Mouse (Mus musculus): Measurements from ENCODE around the gene St6galnac5. TPM values are rescaled to one million over a fixed set of nuclear protein-coding genes. Genes with fewer than 3 reads are reported as not detected.

Gene St6galnac5
- polyA plus RNA-seq (2014; fragmentation: Nextera tagmentation; extraction: Ambion mirVana): 0.43 and 0.66 TPM in 2 replicates

DNA sequence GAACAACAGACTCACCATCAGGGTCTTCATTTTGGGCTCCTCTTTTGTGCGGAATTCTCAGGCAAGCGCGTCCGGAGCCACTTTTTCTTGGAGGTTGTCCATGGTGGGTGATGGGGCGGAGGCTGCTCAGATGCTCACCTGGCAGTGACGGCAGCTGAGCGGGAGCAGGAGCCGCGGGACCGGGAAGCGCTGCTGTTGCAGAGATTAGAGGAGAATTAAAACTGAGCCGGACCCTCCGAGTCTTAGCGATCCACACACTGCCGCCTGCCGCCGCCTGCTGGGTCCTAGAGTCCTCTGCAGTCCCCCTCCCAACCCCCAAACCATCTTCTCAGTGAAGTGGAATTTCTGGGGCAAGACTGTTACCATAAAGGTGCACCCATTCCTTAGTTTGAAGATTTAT is at the start of gene St6galnac5:
TSS of gene St6galnac5 (minus strand) at position 259 of the 400 bp plus-strand sequence.
- Histone ChIP-seq H3K9me3 (ENCODE audit: control insufficient read depth, low read length) (no peaks in the 10 kb centered on the region), H3K4me2 (peak within 1 kb of the TSS; percentile 74), H3K27ac (ENCODE audit: low read depth, low read length) (no peak within 1 kb of the TSS), H3K4me3 (ENCODE audit: low read depth, low read length) (peak within 1 kb of the TSS; percentile 38), H3K4me1 (replicated peaks; ENCODE audit: control insufficient read depth, insufficient read depth, low read length) (peaks cover 17% of the 10 kb centered on the region), H3K36me3 (ENCODE audit: control insufficient read depth, insufficient read depth, low read length) (no peaks in the 10 kb centered on the region), H3K9ac (ENCODE audit: low read depth, low read length) (no peak within 1 kb of the TSS), H3K27me3 (replicated peaks; ENCODE audit: control insufficient read depth, insufficient read depth, low read length) (peaks cover 44% of the 10 kb centered on the region)
- WGBS: under 1% methylated on average over 17 of the region's 17 CpGs
- ATAC-seq (replicated peaks; ENCODE audit: low FRiP score) (no peak), DNase-seq (ENCODE audit: low spot score) (peak; percentile 38)

DNA sequence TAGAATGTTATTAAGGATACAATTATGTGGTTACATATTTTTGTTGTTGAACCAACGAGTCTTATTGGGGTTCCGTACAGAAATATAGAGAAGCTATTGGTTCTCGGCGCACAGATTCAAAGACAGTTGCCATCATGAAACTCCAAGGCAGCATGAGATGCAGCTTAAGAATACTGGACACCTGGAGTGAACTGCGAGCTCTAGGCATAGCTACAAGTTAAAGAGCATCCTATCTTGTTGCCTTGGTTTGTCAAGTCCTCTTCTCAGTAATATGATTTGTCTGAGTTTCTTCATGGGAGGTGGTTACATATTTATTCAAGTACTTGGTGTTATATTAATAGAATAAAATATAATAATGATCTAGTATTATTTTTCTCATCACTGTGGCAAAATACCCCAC is 48.7 kb upstream of the St6galnac5 start:
- Histone ChIP-seq H3K27me3 (replicated peaks; ENCODE audit: control insufficient read depth, insufficient read depth, low read length) (no peaks in the 10 kb centered on the region), H3K4me3 (ENCODE audit: low read depth, low read length) (no peak overlapping the region), H3K36me3 (ENCODE audit: control insufficient read depth, insufficient read depth, low read length) (no peaks in the 10 kb centered on the region), H3K4me1 (replicated peaks; ENCODE audit: control insufficient read depth, insufficient read depth, low read length) (no peaks in the 10 kb centered on the region), H3K4me2 (no peak overlapping the region), H3K9ac (ENCODE audit: low read depth, low read length) (no peak overlapping the region), H3K27ac (ENCODE audit: low read depth, low read length) (no peak overlapping the region), H3K9me3 (ENCODE audit: control insufficient read depth, low read length) (no peaks in the 10 kb centered on the region)
- WGBS: 90% methylated on average over 5 of the region's 5 CpGs
- ATAC-seq (replicated peaks; ENCODE audit: low FRiP score) (no peak), DNase-seq (ENCODE audit: low spot score) (no peak)

DNA sequence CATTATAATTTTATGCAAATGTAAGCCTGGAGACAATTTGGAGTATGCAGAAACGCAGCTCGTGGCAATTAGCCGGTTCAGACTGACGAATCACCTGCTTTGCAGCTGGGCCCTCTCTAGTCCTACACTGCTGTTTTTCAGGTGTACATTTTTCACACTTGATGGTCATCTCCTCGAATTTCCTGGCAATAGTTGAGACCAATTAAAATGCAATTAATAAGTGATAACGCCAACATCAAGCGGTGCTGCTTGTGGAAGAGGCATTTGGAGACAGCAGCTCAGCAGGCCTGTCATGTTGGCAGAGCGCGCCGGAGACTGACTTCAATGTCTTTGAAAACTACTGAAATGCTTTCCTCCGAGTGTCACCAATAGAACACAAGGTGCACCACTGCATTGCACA is 42.0 kb upstream of the St6galnac5 start:
- 86% methylated on average over 11 of the region's 11 CpGs for WGBS
- Histone ChIP-seq H3K4me3 (ENCODE audit: low read depth, low read length) (no peak overlapping the region), H3K27ac (ENCODE audit: low read depth, low read length) (no peak overlapping the region), H3K9ac (ENCODE audit: low read depth, low read length) (no peak overlapping the region), H3K4me1 (replicated peaks; ENCODE audit: control insufficient read depth, insufficient read depth, low read length) (no peaks in the 10 kb centered on the region), H3K36me3 (ENCODE audit: control insufficient read depth, insufficient read depth, low read length) (no peaks in the 10 kb centered on the region), H3K27me3 (replicated peaks; ENCODE audit: control insufficient read depth, insufficient read depth, low read length) (no peaks in the 10 kb centered on the region; the same call in 1 of the 2 replicates), H3K9me3 (ENCODE audit: control insufficient read depth, low read length) (no peaks in the 10 kb centered on the region), H3K4me2 (no peak overlapping the region)
- no peak for ATAC-seq (replicated peaks; ENCODE audit: low FRiP score)
- DNase-seq (ENCODE audit: low spot score): no peak

DNA sequence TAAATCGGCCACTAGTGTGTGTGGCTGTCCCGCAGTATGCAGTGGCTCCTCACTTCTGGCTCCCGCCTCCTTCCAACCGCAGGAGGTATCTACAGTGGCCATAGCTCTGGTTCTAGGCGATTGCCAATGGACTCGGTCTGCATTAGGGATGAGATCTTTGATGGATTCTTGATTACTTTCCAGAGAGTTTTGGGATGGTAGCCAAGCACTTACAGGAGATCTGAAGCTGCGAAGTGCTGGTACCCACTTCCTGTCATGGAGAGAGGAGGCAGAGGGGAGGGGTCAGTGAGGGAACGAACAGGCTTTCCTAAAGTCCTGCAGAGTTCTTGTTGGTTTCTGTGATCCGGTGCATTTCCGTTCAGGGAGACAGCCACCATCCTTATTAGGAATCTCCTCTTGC is 36.0 kb upstream of the St6galnac5 start:
- 69% methylated on average over 10 of the region's 10 CpGs for WGBS
- H3K9me3 ChIP-seq (ENCODE audit: control insufficient read depth, low read length): no peaks in the 10 kb centered on the region
- H3K9ac ChIP-seq (ENCODE audit: low read depth, low read length): no peak overlapping the region
- no peaks in the 10 kb centered on the region for H3K36me3 ChIP-seq (ENCODE audit: control insufficient read depth, insufficient read depth, low read length)
- H3K27me3 ChIP-seq (replicated peaks; ENCODE audit: control insufficient read depth, insufficient read depth, low read length): no peaks in the 10 kb centered on the region; the same call in 1 of the 2 replicates
- H3K4me3 ChIP-seq (ENCODE audit: low read depth, low read length): no peak overlapping the region
- no peaks in the 10 kb centered on the region for H3K4me1 ChIP-seq (replicated peaks; ENCODE audit: control insufficient read depth, insufficient read depth, low read length)
- H3K4me2 ChIP-seq: no peak overlapping the region
- ATAC-seq (replicated peaks; ENCODE audit: low FRiP score) (no peak), DNase-seq (ENCODE audit: low spot score) (no peak)
- no peak overlapping the region for H3K27ac ChIP-seq (ENCODE audit: low read depth, low read length)

DNA sequence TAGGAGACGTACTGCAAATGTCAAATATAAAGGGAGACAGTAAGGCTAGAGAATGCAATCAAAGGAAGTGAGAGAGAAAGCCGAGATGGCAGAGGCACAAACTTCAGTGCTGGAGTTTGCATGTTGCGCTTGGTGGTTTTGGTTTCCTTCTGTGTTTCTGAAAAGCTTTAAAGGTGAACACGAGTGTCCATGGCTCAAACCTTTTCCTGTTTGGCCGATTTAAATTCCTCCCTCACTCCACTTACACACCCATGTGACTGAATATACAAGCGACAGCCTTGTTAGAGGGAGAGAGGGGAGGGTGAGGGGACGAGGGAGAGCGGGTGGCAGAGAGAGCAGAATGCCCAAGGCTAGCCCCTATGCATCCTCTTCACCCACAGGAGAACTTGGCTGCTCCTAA is 34.3 kb upstream of the St6galnac5 start:
- Histone ChIP-seq H3K27me3 (replicated peaks; ENCODE audit: control insufficient read depth, insufficient read depth, low read length) (no peaks in the 10 kb centered on the region), H3K4me1 (replicated peaks; ENCODE audit: control insufficient read depth, insufficient read depth, low read length) (no peaks in the 10 kb centered on the region), H3K4me3 (ENCODE audit: low read depth, low read length) (no peak overlapping the region), H3K9me3 (ENCODE audit: control insufficient read depth, low read length) (no peaks in the 10 kb centered on the region), H3K4me2 (no peak overlapping the region), H3K9ac (ENCODE audit: low read depth, low read length) (no peak overlapping the region), H3K36me3 (ENCODE audit: control insufficient read depth, insufficient read depth, low read length) (no peaks in the 10 kb centered on the region), H3K27ac (ENCODE audit: low read depth, low read length) (no peak overlapping the region)
- DNase-seq (ENCODE audit: low spot score) (no peak), ATAC-seq (replicated peaks; ENCODE audit: low FRiP score) (no peak)
- WGBS: 48% methylated on average over 8 of the region's 8 CpGs

DNA sequence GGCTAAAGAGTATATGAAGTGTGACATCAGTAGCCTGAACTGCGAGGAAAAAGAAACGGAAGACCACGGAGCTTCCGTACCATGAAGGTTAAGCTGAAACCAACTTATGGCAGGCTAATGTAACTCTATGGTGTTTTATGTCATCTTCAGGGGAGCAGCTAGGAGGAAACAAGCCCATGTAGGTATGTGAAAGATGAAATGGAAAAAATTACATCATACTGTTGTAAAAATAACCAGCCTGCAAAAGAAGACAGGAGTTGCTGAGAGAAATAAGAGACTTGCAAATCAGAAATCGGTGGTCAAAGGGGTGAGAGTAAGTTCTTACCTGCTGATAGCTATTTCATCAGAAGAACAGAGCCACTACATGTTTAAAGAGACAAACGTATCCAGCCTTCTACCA is 24.8 kb upstream of the St6galnac5 start:
- Histone ChIP-seq H3K4me2 (no peak overlapping the region), H3K27ac (ENCODE audit: low read depth, low read length) (no peak overlapping the region), H3K27me3 (replicated peaks; ENCODE audit: control insufficient read depth, insufficient read depth, low read length) (no peaks in the 10 kb centered on the region), H3K4me3 (ENCODE audit: low read depth, low read length) (no peak overlapping the region), H3K9ac (ENCODE audit: low read depth, low read length) (no peak overlapping the region), H3K36me3 (ENCODE audit: control insufficient read depth, insufficient read depth, low read length) (no peaks in the 10 kb centered on the region), H3K4me1 (replicated peaks; ENCODE audit: control insufficient read depth, insufficient read depth, low read length) (no peaks in the 10 kb centered on the region), H3K9me3 (ENCODE audit: control insufficient read depth, low read length) (no peaks in the 10 kb centered on the region)
- DNase-seq (ENCODE audit: low spot score): no peak
- ATAC-seq (replicated peaks; ENCODE audit: low FRiP score): no peak
- 89% methylated on average over 6 of the region's 6 CpGs for WGBS

DNA sequence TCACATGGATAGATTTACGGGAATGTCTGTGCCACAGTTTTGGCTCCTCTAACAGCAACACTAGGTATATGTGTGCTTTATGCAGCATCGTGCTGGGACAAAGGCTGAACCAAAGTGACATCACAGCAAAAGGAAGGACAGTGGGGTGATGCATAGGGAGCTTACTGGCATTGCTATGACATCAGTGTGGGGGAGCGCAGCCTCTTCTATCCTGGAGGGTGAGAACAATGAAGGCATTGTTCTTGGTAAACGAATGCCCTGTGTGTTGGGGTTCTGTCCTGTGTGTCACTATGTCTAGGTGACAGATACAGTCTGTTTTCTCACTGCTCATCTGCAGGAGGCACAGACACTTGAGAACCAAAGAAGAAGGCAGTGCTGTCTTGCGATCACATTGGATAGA is 16.9 kb upstream of the St6galnac5 start:
- 80% methylated on average over 5 of the region's 5 CpGs for WGBS
- H3K4me3 ChIP-seq (ENCODE audit: low read depth, low read length): no peak overlapping the region
- H3K4me2 ChIP-seq: no peak overlapping the region
- no peak overlapping the region for H3K9ac ChIP-seq (ENCODE audit: low read depth, low read length)
- ATAC-seq (replicated peaks; ENCODE audit: low FRiP score) (no peak), DNase-seq (ENCODE audit: low spot score) (no peak)
- H3K4me1 ChIP-seq (replicated peaks; ENCODE audit: control insufficient read depth, insufficient read depth, low read length): no peaks in the 10 kb centered on the region
- no peak overlapping the region for H3K27ac ChIP-seq (ENCODE audit: low read depth, low read length)
- H3K36me3 ChIP-seq (ENCODE audit: control insufficient read depth, insufficient read depth, low read length): no peaks in the 10 kb centered on the region
- no peaks in the 10 kb centered on the region for H3K27me3 ChIP-seq (replicated peaks; ENCODE audit: control insufficient read depth, insufficient read depth, low read length)
- H3K9me3 ChIP-seq (ENCODE audit: control insufficient read depth, low read length): no peaks in the 10 kb centered on the region

DNA sequence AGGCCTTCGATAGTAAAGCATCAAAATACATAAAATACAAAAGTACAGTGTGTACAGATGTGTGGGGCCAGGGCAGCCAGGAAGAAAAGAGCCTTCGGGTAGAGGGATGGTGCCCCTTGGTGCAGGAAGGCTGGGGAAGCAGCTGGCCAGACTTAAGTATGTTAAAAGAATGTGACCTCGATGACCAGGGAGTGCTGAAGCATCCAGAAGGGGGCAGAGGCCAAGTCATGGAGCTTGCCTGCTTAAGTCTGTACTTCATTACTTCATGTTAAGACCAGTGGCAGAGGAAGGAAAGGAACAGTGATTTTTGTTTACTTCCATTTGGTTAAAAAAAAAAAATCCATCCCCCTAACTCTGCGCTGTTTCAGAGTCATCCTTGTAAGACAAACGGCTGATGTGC is 16.1 kb upstream of the St6galnac5 start:
- H3K36me3 ChIP-seq (ENCODE audit: control insufficient read depth, insufficient read depth, low read length): no peaks in the 10 kb centered on the region
- H3K9ac ChIP-seq (ENCODE audit: low read depth, low read length): no peak overlapping the region
- no peak overlapping the region for H3K4me3 ChIP-seq (ENCODE audit: low read depth, low read length)
- no peak for ATAC-seq (replicated peaks; ENCODE audit: low FRiP score)
- H3K27me3 ChIP-seq (replicated peaks; ENCODE audit: control insufficient read depth, insufficient read depth, low read length): no peaks in the 10 kb centered on the region
- DNase-seq (ENCODE audit: low spot score): no peak
- no peaks in the 10 kb centered on the region for H3K4me1 ChIP-seq (replicated peaks; ENCODE audit: control insufficient read depth, insufficient read depth, low read length)
- no peak overlapping the region for H3K4me2 ChIP-seq
- H3K9me3 ChIP-seq (ENCODE audit: control insufficient read depth, low read length): no peaks in the 10 kb centered on the region
- 54% methylated on average over 5 of the region's 5 CpGs for WGBS
- H3K27ac ChIP-seq (ENCODE audit: low read depth, low read length): no peak overlapping the region

DNA sequence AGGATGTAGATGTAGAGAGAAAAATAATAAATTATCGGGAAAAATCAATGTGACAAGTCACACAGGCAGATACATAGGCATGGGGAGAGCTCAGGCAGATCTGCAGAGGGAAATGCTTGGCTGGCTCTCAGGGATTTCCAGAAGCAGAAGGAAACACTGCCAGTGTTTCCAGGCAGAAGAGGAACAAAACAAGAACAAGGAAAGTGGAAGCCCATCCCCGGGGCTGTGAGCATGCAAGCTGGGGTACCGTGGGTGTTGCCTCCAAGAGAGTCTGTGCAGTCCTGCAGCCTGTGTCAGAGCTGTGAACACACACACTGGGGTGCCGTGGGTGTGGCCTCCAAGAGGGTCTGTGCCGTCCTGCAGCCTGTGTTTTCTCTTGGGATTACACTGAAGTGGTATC is 11.6 kb upstream of the St6galnac5 start:
- no peak overlapping the region for H3K4me2 ChIP-seq
- 53% methylated on average over 5 of the region's 5 CpGs for WGBS
- DNase-seq (ENCODE audit: low spot score): no peak
- H3K9me3 ChIP-seq (ENCODE audit: control insufficient read depth, low read length): no peaks in the 10 kb centered on the region
- ATAC-seq (replicated peaks; ENCODE audit: low FRiP score): no peak
- no peaks in the 10 kb centered on the region for H3K36me3 ChIP-seq (ENCODE audit: control insufficient read depth, insufficient read depth, low read length)
- H3K9ac ChIP-seq (ENCODE audit: low read depth, low read length): no peak overlapping the region
- H3K4me1 ChIP-seq (replicated peaks; ENCODE audit: control insufficient read depth, insufficient read depth, low read length): no peaks in the 10 kb centered on the region
- H3K27me3 ChIP-seq (replicated peaks; ENCODE audit: control insufficient read depth, insufficient read depth, low read length): no peaks in the 10 kb centered on the region
- H3K27ac ChIP-seq (ENCODE audit: low read depth, low read length): no peak overlapping the region
- H3K4me3 ChIP-seq (ENCODE audit: low read depth, low read length): no peak overlapping the region

Measured in liver, embryonic 11.5 days (tissue).